Mouse (Mus musculus): ENCODE measurements around the gene Pprc1.

The Pprc1 gene

GRCm38 (mm10) chr19:46114617-46115016, 69.9 kb downstream of the Pprc1 start:
- DNase-seq (ENCODE audit: low read depth, low spot score), result no peak

DNA sequence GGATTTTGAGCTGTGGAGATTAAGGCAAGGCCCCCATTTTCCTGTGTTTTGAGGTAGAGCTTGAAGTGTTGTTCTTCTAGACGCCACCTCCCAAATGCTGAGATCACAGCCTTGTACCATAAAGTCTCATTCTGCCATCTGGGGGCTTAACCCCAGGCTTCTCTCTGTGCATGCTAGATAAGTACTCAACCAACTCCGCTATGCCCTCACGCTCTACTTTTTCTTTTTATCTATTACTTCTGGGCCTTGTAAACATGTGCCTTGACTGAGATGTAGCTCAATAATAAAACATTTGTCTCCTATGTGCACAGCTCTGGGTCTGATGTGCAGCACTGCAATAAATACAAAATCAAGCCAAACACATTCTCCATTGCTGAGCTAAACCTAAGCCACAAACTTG, 74.8 kb downstream of the Pprc1 start:
- no peak for DNase-seq (ENCODE audit: low read depth, low spot score)

DNA sequence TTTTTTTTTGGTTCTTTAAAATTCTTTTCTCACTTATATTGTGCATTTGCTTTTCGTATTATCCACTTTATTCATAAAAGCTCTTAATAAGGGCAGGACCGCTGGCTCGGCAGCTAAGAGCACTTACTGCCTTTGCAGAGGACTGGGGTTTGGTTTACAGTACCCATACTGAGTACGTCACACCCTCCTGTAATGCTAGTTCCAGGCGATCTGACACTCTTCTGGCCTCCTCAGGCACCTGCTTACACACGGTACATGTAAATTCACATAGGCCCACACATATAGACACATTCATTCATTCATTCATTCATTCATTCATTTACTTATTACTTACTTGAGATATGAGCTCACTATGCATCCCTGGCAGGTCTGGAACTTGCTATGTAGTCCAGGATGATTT, 76.2 kb downstream of the Pprc1 start:
- DNase-seq (ENCODE audit: low read depth, low spot score), result no peak

Measured in skeletal muscle tissue, adult 2 months (tissue).